Mouse (Mus musculus): ENCODE results near the gene Sfrp5. TPM values are rescaled to one million over a fixed set of nuclear protein-coding genes. Genes with fewer than 3 reads are reported as not detected.

Sfrp5 gene
- polyA plus RNA-seq, 1 experiment from 2014 or later = 0.09 TPM

- Histone ChIP-seq H3K27ac (ENCODE audit: low read depth, low read length) (no peak overlapping the region), H3K27me3 (ENCODE audit: control insufficient read depth, insufficient read depth, low read length) (peaks cover 2% of the 10 kb centered on the region; the same call in 1 of the 2 replicates), H3K36me3 (ENCODE audit: control insufficient read depth, insufficient read depth, low read length) (no peaks in the 10 kb centered on the region), H3K4me2 (ENCODE audit: low read depth, low read length, severe bottlenecking) (no peak overlapping the region), H3K4me3 (ENCODE audit: low read depth, low read length) (no peak overlapping the region), H3K9me3 (ENCODE audit: control insufficient read depth, low read length) (no peaks in the 10 kb centered on the region), H3K9ac (ENCODE audit: low read length) (no peak overlapping the region), H3K4me1 (replicated peaks; ENCODE audit: control insufficient read depth, insufficient read depth, low read length) (peaks cover 5% of the 10 kb centered on the region; the same call in 1 of the 2 replicates)
- no peak for DNase-seq (ENCODE audit: low spot score)
- no peak for ATAC-seq (replicated peaks; ENCODE audit: low FRiP score)
- 60% methylated on average over 3 of the region's 3 CpGs for WGBS
Observed at GRCm38 (mm10) chr19:42166766-42167165, 35.3 kb downstream of the Sfrp5 start.

GRCm38 (mm10) chr19:42166130-42166529 lies 35.9 kb downstream of the Sfrp5 start:
- H3K4me3 ChIP-seq (ENCODE audit: low read depth, low read length) = no peak overlapping the region
- ATAC-seq (replicated peaks; ENCODE audit: low FRiP score) = no peak
- no peak overlapping the region for H3K9ac ChIP-seq (ENCODE audit: low read length)

GRCm38 (mm10) chr19:42164188-42164587 lies 37.9 kb downstream of the Sfrp5 start:
- DNase-seq (ENCODE audit: low spot score) (no peak), ATAC-seq (replicated peaks; ENCODE audit: low FRiP score) (no peak)
- no peak overlapping the region for H3K4me2 ChIP-seq (ENCODE audit: low read depth, low read length, severe bottlenecking)
- H3K9me3 ChIP-seq (ENCODE audit: control insufficient read depth, low read length) = no peaks in the 10 kb centered on the region
- no peak overlapping the region for H3K4me3 ChIP-seq (ENCODE audit: low read depth, low read length)
- no peak overlapping the region for H3K9ac ChIP-seq (ENCODE audit: low read length)
- H3K36me3 ChIP-seq (ENCODE audit: control insufficient read depth, insufficient read depth, low read length) = no peaks in the 10 kb centered on the region
- H3K27ac ChIP-seq (ENCODE audit: low read depth, low read length) = no peak overlapping the region
- H3K27me3 ChIP-seq (ENCODE audit: control insufficient read depth, insufficient read depth, low read length) = peaks cover 2% of the 10 kb centered on the region; the same call in 1 of the 2 replicates
- H3K4me1 ChIP-seq (replicated peaks; ENCODE audit: control insufficient read depth, insufficient read depth, low read length) = no peaks in the 10 kb centered on the region
- 72% methylated on average over 7 of the region's 7 CpGs for whole genome bisulfite sequencing

More at GRCm38 (mm10) chr19:42166130-42166529, 35.9 kb downstream of the Sfrp5 start:
- WGBS = 4% methylated on average over 12 of the region's 12 CpGs
- DNase-seq (ENCODE audit: low spot score) = peak; percentile 91
- H3K4me2 ChIP-seq (ENCODE audit: low read depth, low read length, severe bottlenecking) = no peak overlapping the region
- no peak overlapping the region for H3K27ac ChIP-seq (ENCODE audit: low read depth, low read length)
- no peaks in the 10 kb centered on the region for H3K9me3 ChIP-seq (ENCODE audit: control insufficient read depth, low read length)
- H3K4me1 ChIP-seq (replicated peaks; ENCODE audit: control insufficient read depth, insufficient read depth, low read length) = no peaks in the 10 kb centered on the region
- H3K36me3 ChIP-seq (ENCODE audit: control insufficient read depth, insufficient read depth, low read length) = no peaks in the 10 kb centered on the region
- peaks cover 2% of the 10 kb centered on the region; the same call in 1 of the 2 replicates for H3K27me3 ChIP-seq (ENCODE audit: control insufficient read depth, insufficient read depth, low read length)

GRCm38 (mm10) chr19:42163764-42164163 lies 38.3 kb downstream of the Sfrp5 start, which contains the start of gene Zfyve27:
Zfyve27 (plus strand) TSS chr19:42163951.
- 80% methylated on average over 5 of the region's 5 CpGs for WGBS
- Histone ChIP-seq H3K9ac (ENCODE audit: low read length) (no peak within 1 kb of the TSS), H3K27ac (ENCODE audit: low read depth, low read length) (no peak within 1 kb of the TSS), H3K27me3 (ENCODE audit: control insufficient read depth, insufficient read depth, low read length) (0 out of 2 replicates have a peak, but pooled peaks cover 2% of the 10 kb centered on the region), H3K4me1 (replicated peaks; ENCODE audit: control insufficient read depth, insufficient read depth, low read length) (no peaks in the 10 kb centered on the region), H3K4me3 (ENCODE audit: low read depth, low read length) (no peak within 1 kb of the TSS), H3K36me3 (ENCODE audit: control insufficient read depth, insufficient read depth, low read length) (no peaks in the 10 kb centered on the region), H3K4me2 (ENCODE audit: low read depth, low read length, severe bottlenecking) (no peak within 1 kb of the TSS), H3K9me3 (ENCODE audit: control insufficient read depth, low read length) (no peaks in the 10 kb centered on the region)
- ATAC-seq (replicated peaks; ENCODE audit: low FRiP score) (no peak), DNase-seq (ENCODE audit: low spot score) (no peak)

- Histone ChIP-seq H3K4me3 (ENCODE audit: low read depth, low read length) (no peak overlapping the region), H3K9ac (ENCODE audit: low read length) (no peak overlapping the region), H3K27me3 (ENCODE audit: control insufficient read depth, insufficient read depth, low read length) (no peaks in the 10 kb centered on the region), H3K36me3 (ENCODE audit: control insufficient read depth, insufficient read depth, low read length) (no peaks in the 10 kb centered on the region), H3K27ac (ENCODE audit: low read depth, low read length) (no peak overlapping the region), H3K9me3 (ENCODE audit: control insufficient read depth, low read length) (no peaks in the 10 kb centered on the region), H3K4me1 (replicated peaks; ENCODE audit: control insufficient read depth, insufficient read depth, low read length) (no peaks in the 10 kb centered on the region), H3K4me2 (ENCODE audit: low read depth, low read length, severe bottlenecking) (no peak overlapping the region)
- no peak for ATAC-seq (replicated peaks; ENCODE audit: low FRiP score)
- WGBS = 69% methylated on average over 13 of the region's 13 CpGs
- no peak for DNase-seq (ENCODE audit: low spot score)
Observed at GRCm38 (mm10) chr19:42158246-42159017, 43.6 kb downstream of the Sfrp5 start.

GRCm38 (mm10) chr19:42157493-42158237 lies 44.4 kb downstream of the Sfrp5 start:
- WGBS = 78% methylated on average over 12 of the region's 12 CpGs
- no peak for ATAC-seq (replicated peaks; ENCODE audit: low FRiP score)

GRCm38 (mm10) chr19:42151990-42152389 lies 50.1 kb downstream of the Sfrp5 start:
- 4% methylated on average over 6 of the region's 6 CpGs for WGBS
- ATAC-seq (replicated peaks; ENCODE audit: low FRiP score) (peak; percentile 60), DNase-seq (ENCODE audit: low spot score) (peak; percentile 91)

More at GRCm38 (mm10) chr19:42157493-42158237, 44.4 kb downstream of the Sfrp5 start:
- H3K27ac ChIP-seq (ENCODE audit: low read depth, low read length) = no peak overlapping the region
- H3K4me3 ChIP-seq (ENCODE audit: low read depth, low read length) = no peak overlapping the region
- no peak overlapping the region for H3K4me2 ChIP-seq (ENCODE audit: low read depth, low read length, severe bottlenecking)
- H3K27me3 ChIP-seq (ENCODE audit: control insufficient read depth, insufficient read depth, low read length) = no peaks in the 10 kb centered on the region
- no peaks in the 10 kb centered on the region for H3K9me3 ChIP-seq (ENCODE audit: control insufficient read depth, low read length)
- DNase-seq (ENCODE audit: low spot score) = no peak
- H3K4me1 ChIP-seq (replicated peaks; ENCODE audit: control insufficient read depth, insufficient read depth, low read length) = no peaks in the 10 kb centered on the region
- no peaks in the 10 kb centered on the region for H3K36me3 ChIP-seq (ENCODE audit: control insufficient read depth, insufficient read depth, low read length)
- H3K9ac ChIP-seq (ENCODE audit: low read length) = no peak overlapping the region

GRCm38 (mm10) chr19:42148569-42148860 lies 53.5 kb downstream of the Sfrp5 start:
- no peak for DNase-seq (ENCODE audit: low spot score)
- Histone ChIP-seq H3K27me3 (ENCODE audit: control insufficient read depth, insufficient read depth, low read length) (peaks cover 14% of the 10 kb centered on the region), H3K4me1 (replicated peaks; ENCODE audit: control insufficient read depth, insufficient read depth, low read length) (0 out of 2 replicates have a peak, but pooled peaks cover 3% of the 10 kb centered on the region), H3K9me3 (ENCODE audit: control insufficient read depth, low read length) (no peaks in the 10 kb centered on the region), H3K36me3 (ENCODE audit: control insufficient read depth, insufficient read depth, low read length) (no peaks in the 10 kb centered on the region), H3K27ac (ENCODE audit: low read depth, low read length) (no peak overlapping the region), H3K4me2 (ENCODE audit: low read depth, low read length, severe bottlenecking) (peak overlapping the region; percentile 84), H3K9ac (ENCODE audit: low read length) (peak overlapping the region; percentile 80), H3K4me3 (ENCODE audit: low read depth, low read length) (peak overlapping the region; percentile 60)
- ATAC-seq (replicated peaks; ENCODE audit: low FRiP score) = no peak
- 25% methylated on average over 7 of the region's 7 CpGs for WGBS

More at GRCm38 (mm10) chr19:42151990-42152389, 50.1 kb downstream of the Sfrp5 start:
- Histone ChIP-seq H3K4me3 (ENCODE audit: low read depth, low read length) (no peak overlapping the region), H3K27me3 (ENCODE audit: control insufficient read depth, insufficient read depth, low read length) (peaks cover 10% of the 10 kb centered on the region), H3K27ac (ENCODE audit: low read depth, low read length) (no peak overlapping the region), H3K4me2 (ENCODE audit: low read depth, low read length, severe bottlenecking) (no peak overlapping the region), H3K9ac (ENCODE audit: low read length) (no peak overlapping the region), H3K36me3 (ENCODE audit: control insufficient read depth, insufficient read depth, low read length) (no peaks in the 10 kb centered on the region), H3K9me3 (ENCODE audit: control insufficient read depth, low read length) (no peaks in the 10 kb centered on the region), H3K4me1 (replicated peaks; ENCODE audit: control insufficient read depth, insufficient read depth, low read length) (0 out of 2 replicates have a peak, but pooled peaks cover 3% of the 10 kb centered on the region)
